Mouse (Mus musculus) stomach, embryonic 14.5 days (tissue): ENCODE measurements around the gene Bora. TPM values are rescaled to one million over a fixed set of nuclear protein-coding genes. Genes with fewer than 3 reads are reported as not detected.
A peak's percentile ranks its signal among the peaks of the same experiment; 100 is the strongest.

Source experiments
- ATAC-seq: fragments of 200-750 bp; cut with Nextera tagmentation; 2 replicates; pipeline ENCODE4 v1.8.0; 2017; ENCODE audit warnings: low read depth, moderate TSS enrichment; ENCODE audit not compliant: insufficient number of reproducible peaks, insufficient read depth, low FRiP score
- H3K27ac ChIP-seq: fragments of 300-500 bp; sonication (generic); 2 replicates; pipeline ENCODE4 v1.5.1; 2014; ENCODE audit warnings: mild to moderate bottlenecking, low read length, moderate library complexity, mixed read lengths
- H3K27me3 ChIP-seq: fragments of 300-500 bp; sonication (generic); 2 replicates; pipeline ENCODE4 v1.6.1; 2014; ENCODE audit warnings: low read length, control low read depth, mixed read lengths; ENCODE audit not compliant: control insufficient read depth, insufficient read depth
- H3K36me3 ChIP-seq: fragments of 300-500 bp; sonication (generic); 2 replicates; pipeline ENCODE4 v1.6.1; 2014; ENCODE audit warnings: mild to moderate bottlenecking, control low read depth, low read length, moderate library complexity, mixed read lengths; ENCODE audit not compliant: control insufficient read depth, insufficient read depth
- H3K4me1 ChIP-seq: fragments of 300-500 bp; sonication (generic); 2 replicates; pipeline ENCODE4 v1.6.1; 2014; ENCODE audit warnings: low read length, control low read depth, mixed read lengths; ENCODE audit not compliant: control insufficient read depth, insufficient read depth
- H3K4me2 ChIP-seq: fragments of 300-500 bp; sonication (generic); replicated peaks from 2 replicates; pipeline ENCODE4 v1.6.1; 2014; ENCODE audit warnings: low read depth, low read length, control low read depth
- H3K4me3 ChIP-seq: fragments of 300-500 bp; sonication (generic); 2 replicates; pipeline ENCODE4 v1.5.1; 2014; ENCODE audit warnings: low read depth, low read length, control low read depth
- H3K9ac ChIP-seq: fragments of 300-500 bp; sonication (generic); replicated peaks from 2 replicates; pipeline ENCODE4 v1.6.1; 2014; ENCODE audit warnings: low read depth, mild to moderate bottlenecking, control low read depth, low read length, moderate library complexity, mixed read lengths
- H3K9me3 ChIP-seq: fragments of 300-500 bp; sonication (generic); 2 replicates; pipeline ENCODE4 v1.6.1; 2016; ENCODE audit warnings: low read depth, low read length, control low read depth; ENCODE audit not compliant: control insufficient read depth
- WGBS: fragments of 180-500 bp; shearing (Covaris S2); extraction: QIAGEN DNeasy Blood & Tissue Kit; methylation state at CpG from one replicate; pipeline ENCODE4 v1.1.7; 2014; 5-methylcytosine and 5-hydroxymethylcytosine counted together
- polyA plus RNA-seq: library from polyadenylated mRNA; unstranded; fragments of >200 nt; fragmentation: Nextera tagmentation; extraction: Ambion mirVana; gene quantifications from 2 replicates; pipeline ENCODE4 v1.2.1, GENCODE M21; 2014

The Bora gene
- polyA plus RNA-seq, 1 experiment from 2014 or later: 74.0 TPM

GRCm38 (mm10) chr14:99099967-99100587, 54.1 kb downstream of the Bora start:
- Histone ChIP-seq H3K9me3 (no peaks in the 10 kb centered on the region), H3K27ac (no peak overlapping the region), H3K4me3 (peak overlapping the region; percentile 99), H3K9ac (peak overlapping the region; percentile 45), H3K36me3 (peaks cover 33% of the 10 kb centered on the region), H3K27me3 (no peaks in the 10 kb centered on the region), H3K4me1 (0 out of 2 replicates have a peak, but pooled peaks cover 8% of the 10 kb centered on the region), H3K4me2 (peak overlapping the region; percentile 57)
- no peak for ATAC-seq
- 6% methylated on average over 20 of the region's 20 CpGs for WGBS

- 90% methylated on average over 4 of the region's 4 CpGs for WGBS
- Histone ChIP-seq H3K36me3 (peaks cover 14% of the 10 kb centered on the region), H3K9me3 (no peaks in the 10 kb centered on the region), H3K9ac (no peak overlapping the region), H3K4me2 (no peak overlapping the region), H3K4me3 (no peak overlapping the region), H3K27me3 (no peaks in the 10 kb centered on the region), H3K27ac (no peak overlapping the region), H3K4me1 (0 out of 2 replicates have a peak, but pooled peaks cover 8% of the 10 kb centered on the region)
- ATAC-seq: no peak
These were observed 57.0 kb downstream of the Bora start for GRCm38 (mm10) chr14:99103050-99103449.

- WGBS: 91% methylated on average over 6 of the region's 6 CpGs
- Histone ChIP-seq H3K4me1 (no peaks in the 10 kb centered on the region), H3K36me3 (peaks cover 24% of the 10 kb centered on the region)
These were observed 58.6 kb downstream of the Bora start for GRCm38 (mm10) chr14:99104542-99105123.

GRCm38 (mm10) chr14:99106671-99107070, 60.6 kb downstream of the Bora start:
- Histone ChIP-seq H3K36me3 (peaks cover 25% of the 10 kb centered on the region), H3K9ac (no peak overlapping the region), H3K4me2 (no peak overlapping the region), H3K4me3 (no peak overlapping the region), H3K27me3 (no peaks in the 10 kb centered on the region), H3K9me3 (no peaks in the 10 kb centered on the region), H3K27ac (no peak overlapping the region), H3K4me1 (no peaks in the 10 kb centered on the region)
- 94% methylated on average over 2 of the region's 2 CpGs for WGBS
- ATAC-seq: no peak

More at GRCm38 (mm10) chr14:99104542-99105123, 58.6 kb downstream of the Bora start:
- no peak overlapping the region for H3K4me3 ChIP-seq
- no peak overlapping the region for H3K27ac ChIP-seq
- no peaks in the 10 kb centered on the region for H3K27me3 ChIP-seq
- ATAC-seq: no peak
- no peak overlapping the region for H3K9ac ChIP-seq
- no peak overlapping the region for H3K4me2 ChIP-seq
- H3K9me3 ChIP-seq: no peaks in the 10 kb centered on the region

GRCm38 (mm10) chr14:99107631-99108187, 61.7 kb downstream of the Bora start:
- H3K4me2 ChIP-seq: no peak overlapping the region
- no peak overlapping the region for H3K27ac ChIP-seq
- WGBS: 75% methylated on average over 2 of the region's 2 CpGs
- H3K9ac ChIP-seq: no peak overlapping the region
- no peaks in the 10 kb centered on the region for H3K9me3 ChIP-seq
- ATAC-seq: no peak
- H3K4me1 ChIP-seq: no peaks in the 10 kb centered on the region
- H3K36me3 ChIP-seq: peaks cover 23% of the 10 kb centered on the region
- no peak overlapping the region for H3K4me3 ChIP-seq
- H3K27me3 ChIP-seq: no peaks in the 10 kb centered on the region

GRCm38 (mm10) chr14:99108762-99109161, 62.7 kb downstream of the Bora start:
- Histone ChIP-seq H3K4me1 (no peaks in the 10 kb centered on the region), H3K9me3 (no peaks in the 10 kb centered on the region), H3K4me3 (no peak overlapping the region), H3K36me3 (peaks cover 22% of the 10 kb centered on the region), H3K9ac (no peak overlapping the region), H3K27ac (no peak overlapping the region), H3K4me2 (no peak overlapping the region), H3K27me3 (no peaks in the 10 kb centered on the region)
- WGBS: 89% methylated on average over 6 of the region's 6 CpGs
- no peak for ATAC-seq

- Histone ChIP-seq H3K4me3 (no peak overlapping the region), H3K36me3 (peaks cover 5% of the 10 kb centered on the region), H3K4me1 (no peaks in the 10 kb centered on the region), H3K9me3 (no peaks in the 10 kb centered on the region), H3K27ac (no peak overlapping the region), H3K27me3 (no peaks in the 10 kb centered on the region), H3K4me2 (no peak overlapping the region), H3K9ac (no peak overlapping the region)
- no peak for ATAC-seq
- WGBS: 80% methylated on average over 4 of the region's 4 CpGs
These were observed 71.6 kb downstream of the Bora start for GRCm38 (mm10) chr14:99117576-99117975.

- H3K27ac ChIP-seq: no peak overlapping the region
- H3K4me1 ChIP-seq: no peaks in the 10 kb centered on the region
- no peak overlapping the region for H3K9ac ChIP-seq
- 87% methylated on average over 11 of the region's 11 CpGs for WGBS
- no peak overlapping the region for H3K4me3 ChIP-seq
- no peak for ATAC-seq
- H3K27me3 ChIP-seq: no peaks in the 10 kb centered on the region
- H3K9me3 ChIP-seq: no peaks in the 10 kb centered on the region
- no peak overlapping the region for H3K4me2 ChIP-seq
- H3K36me3 ChIP-seq: no peaks in the 10 kb centered on the region
These were observed 75.7 kb downstream of the Bora start for GRCm38 (mm10) chr14:99121584-99122339.
